Mouse (Mus musculus): ENCODE data around the gene Nudt4. TPM values are rescaled to one million over a fixed set of nuclear protein-coding genes. Genes with fewer than 3 reads are reported as not detected.

Gene Nudt4
- polyA plus RNA-seq, 1 experiment = 15.9 TPM

DNA sequence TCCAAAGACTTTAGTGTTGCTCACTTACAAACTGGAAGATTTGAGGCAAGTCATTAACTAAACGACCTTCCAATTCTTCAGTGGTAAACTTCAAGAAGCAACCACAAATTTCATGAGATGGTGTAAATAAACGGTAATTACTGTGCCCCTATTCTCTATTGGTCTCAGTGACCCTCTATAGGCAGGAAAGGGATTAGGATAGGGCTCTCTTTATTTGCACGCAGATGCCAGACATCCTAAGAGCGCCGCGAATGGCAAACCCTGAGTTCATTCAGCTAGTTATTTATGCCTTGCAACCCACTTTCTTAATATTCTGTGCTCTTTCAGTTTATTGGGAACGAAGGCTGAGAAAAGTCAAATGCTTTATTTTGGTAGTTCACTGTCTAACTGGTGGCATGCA lies 62.9 kb downstream of the Nudt4 start:
- no peaks in the 10 kb centered on the region for H3K36me3 ChIP-seq (ENCODE audit: control insufficient read depth, insufficient read depth, low read length)
- no peak for TF ChIP-seq CTCF (IDR thresholded peaks at IDR 0.05; ENCODE audit: borderline replicate concordance, control insufficient read depth, extremely low read depth, insufficient read depth, low read length, poor library complexity)
- TF ChIP-seq POLR2A (IDR thresholded peaks at IDR 0.05; ENCODE audit: control insufficient read depth, extremely low read depth, insufficient read depth, low read length, poor library complexity) = no peak
- WGBS = under 1% methylated on average over 7 of the region's 7 CpGs
- DNase-seq = no peak
- H3K4me1 ChIP-seq (replicated peaks; ENCODE audit: control insufficient read depth, insufficient read depth, low read length) = peaks cover 2% of the 10 kb centered on the region; the same call in 1 of the 2 replicates
- H3K27ac ChIP-seq (ENCODE audit: control insufficient read depth, insufficient read depth, low read length) = no peak overlapping the region
- H3K4me3 ChIP-seq (ENCODE audit: control insufficient read depth, insufficient read depth, low read length) = peak overlapping the region; percentile 94; the same call in 1 of the 2 replicates
- H3K27me3 ChIP-seq (ENCODE audit: control insufficient read depth, insufficient read depth, low read length) = no peaks in the 10 kb centered on the region

Other genes with a start within 250 kb of the Nudt4 start
- gene Cradd, start 240.0 kb downstream of the Nudt4 start, polyA plus RNA-seq (2012; rRNA removed) = 15.2 and 15.8 TPM in 2 replicates
- 18.4 and 19.4 TPM in 2 replicates for gene Socs2, start 147.0 kb downstream of the Nudt4 start, polyA plus RNA-seq (2012; rRNA removed)
- gene Mrpl42, start 62.2 kb downstream of the Nudt4 start, polyA plus RNA-seq (2012; rRNA removed) = 78.4 and 107 TPM in 2 replicates
- 63.5 and 65.8 TPM in 2 replicates for gene Ube2n, start 49.0 kb downstream of the Nudt4 start, polyA plus RNA-seq (2012; rRNA removed)
- not detected in 2 replicates for gene Anapc15-ps, start 109.3 kb upstream of the Nudt4 start, polyA plus RNA-seq (2012; rRNA removed)

Data from thymus, adult 2 months (tissue).